Mouse (Mus musculus): Measurements from ENCODE around the gene Tas2r124.

Tas2r124 gene

DNA sequence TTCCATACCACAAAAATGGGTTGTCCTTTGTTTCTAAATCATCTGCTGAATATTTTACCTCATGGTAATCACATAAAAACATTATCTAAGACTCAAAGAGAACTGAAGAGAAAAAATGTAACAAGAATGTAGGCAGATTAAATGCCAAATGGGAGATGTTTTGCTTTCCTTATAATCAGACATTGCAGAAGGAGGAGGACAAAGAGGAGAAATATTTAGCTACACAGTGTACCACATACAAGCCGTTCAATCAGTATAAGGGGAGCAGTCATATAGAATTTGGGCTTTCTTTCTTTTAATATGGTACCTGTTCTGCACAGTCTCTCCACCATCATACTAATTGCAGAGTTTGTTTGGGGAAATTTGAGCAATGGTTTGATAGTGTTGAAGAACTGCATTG lies at the start of gene Tas2r124:
Gene Tas2r124, plus strand, starts transcription at position 301 of the 400 bp plus-strand sequence.
- no peak for DNase-seq

DNA sequence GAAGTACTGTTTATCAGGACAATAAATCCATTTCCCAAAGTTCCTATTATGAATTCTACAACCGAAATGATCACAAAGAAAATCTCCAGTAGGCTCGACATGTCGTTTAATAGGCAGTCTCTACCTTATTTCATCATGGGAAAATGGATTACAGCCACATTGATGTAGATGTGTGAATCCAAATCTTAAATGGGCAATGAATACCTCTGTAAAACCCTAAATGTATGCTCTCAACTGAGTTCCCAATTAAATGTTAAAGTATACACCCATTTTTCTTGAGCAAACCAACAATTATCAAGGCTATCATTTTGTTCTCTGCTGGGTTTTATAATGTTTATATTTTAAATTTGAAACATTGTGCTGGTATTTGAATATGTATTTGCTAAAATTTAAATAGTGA lies 42.7 kb upstream of the Tas2r124 start, which contains the start of gene Tas2r122:
Gene Tas2r122, minus strand, starts transcription at position 101 of the 400 bp plus-strand sequence.
- no peak for DNase-seq

DNA sequence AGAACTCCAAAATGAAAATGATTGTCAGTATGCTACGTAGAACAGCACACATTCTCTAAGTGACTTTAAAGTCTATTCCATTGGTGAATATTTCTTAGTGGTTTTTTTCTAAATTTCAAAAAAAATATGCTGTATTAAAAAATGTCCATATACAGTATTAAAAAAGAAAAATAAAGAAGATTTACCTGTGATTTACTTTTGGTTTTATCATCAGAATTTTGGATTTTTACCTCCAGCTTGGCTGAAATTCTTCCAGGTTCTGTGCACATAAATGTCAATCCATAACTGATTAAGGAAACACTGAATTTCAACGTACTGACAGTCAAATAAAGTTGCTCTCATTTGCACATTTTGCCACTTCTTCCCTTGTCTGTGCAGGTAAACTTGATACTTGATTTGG lies 16.6 kb upstream of the Tas2r124 start, which contains the start of gene Tas2r115:
Gene Tas2r115, minus strand, starts transcription at position 101 of the 400 bp plus-strand sequence.
- no peak for DNase-seq

DNA sequence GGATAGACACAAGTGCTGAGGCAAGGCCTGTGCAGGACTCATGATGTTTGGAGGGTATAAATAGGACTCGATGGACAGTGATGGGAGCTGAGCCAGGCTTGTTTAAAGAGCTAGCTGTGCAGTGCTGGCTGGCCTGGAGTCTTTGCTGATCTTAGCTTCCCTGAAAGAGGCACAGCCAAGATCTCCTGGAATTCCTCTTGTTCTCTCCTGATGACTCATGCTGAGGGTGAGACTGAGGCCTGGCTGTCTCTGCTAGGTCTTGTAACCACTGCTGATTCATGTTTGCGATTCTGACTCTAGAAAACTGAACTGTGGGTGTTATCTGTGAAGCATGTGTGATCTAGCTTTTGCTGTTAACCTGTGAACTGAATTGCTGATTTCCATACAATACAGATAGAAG lies 4.3 kb upstream of the Tas2r124 start:
- DNase-seq, result no peak

DNA sequence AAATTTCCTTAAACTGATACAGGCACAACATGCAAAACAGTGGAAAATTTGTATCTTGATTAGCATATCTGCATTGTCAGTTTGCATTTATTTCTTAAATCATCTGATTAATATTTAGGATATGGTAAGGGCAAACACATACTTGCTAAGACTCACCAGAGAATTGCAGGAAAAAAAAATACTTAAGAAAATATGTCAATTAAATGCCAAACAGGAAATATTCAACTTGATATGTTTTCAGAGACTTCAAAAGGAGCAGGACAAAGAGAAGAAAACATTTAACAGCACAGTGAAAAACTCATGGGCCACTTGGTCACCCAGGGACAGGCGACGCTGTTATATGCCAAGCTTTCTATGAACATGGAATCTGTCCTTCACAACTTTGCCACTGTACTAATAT lies 7.3 kb downstream of the Tas2r124 start, which contains the start of gene Tas2r102:
Gene Tas2r102, plus strand, starts transcription at position 301 of the 400 bp plus-strand sequence.
- DNase-seq, result no peak

DNA sequence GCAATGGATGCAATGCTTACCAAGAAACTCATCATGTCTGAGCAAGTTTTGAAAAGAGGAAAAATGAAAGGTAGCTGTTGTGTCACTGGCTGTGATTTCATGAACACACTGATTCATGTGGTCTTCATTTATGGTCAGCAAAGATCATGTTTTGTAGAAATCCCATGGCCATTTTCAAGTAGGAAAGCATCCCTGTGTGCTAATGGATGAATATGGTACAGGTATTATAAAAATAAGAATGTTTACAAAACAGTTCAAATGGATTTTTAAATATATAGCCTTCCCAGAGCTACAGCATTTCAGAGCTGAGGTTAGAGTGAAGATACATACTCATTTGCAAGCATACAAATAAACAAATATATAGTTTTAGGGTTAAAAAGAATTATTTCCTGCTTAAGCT lies 23.5 kb downstream of the Tas2r124 start, which contains the start of gene Tas2r136:
Gene Tas2r136, minus strand, starts transcription at position 101 of the 400 bp plus-strand sequence.
- no peak for DNase-seq

DNA sequence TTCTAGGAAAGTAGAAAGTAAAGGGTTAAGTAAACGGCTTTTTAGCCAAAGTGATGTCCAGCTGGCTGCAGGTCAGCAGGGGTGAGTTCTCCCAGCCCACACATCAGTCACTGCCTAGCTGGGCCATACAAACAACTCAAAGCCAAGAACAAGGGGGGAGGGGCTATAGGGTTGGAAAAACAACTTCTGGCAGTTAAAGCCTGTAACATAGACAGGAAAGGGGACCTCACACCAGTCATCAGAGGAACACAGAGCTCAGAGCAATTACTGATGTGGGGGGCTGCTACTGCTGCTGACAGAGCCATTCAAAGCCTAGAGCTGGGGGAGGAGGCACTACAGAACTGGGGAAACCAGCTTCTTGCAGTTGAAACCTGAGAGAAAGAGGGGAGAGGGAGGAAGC lies 40.9 kb downstream of the Tas2r124 start:
- DNase-seq, result no peak

DNA sequence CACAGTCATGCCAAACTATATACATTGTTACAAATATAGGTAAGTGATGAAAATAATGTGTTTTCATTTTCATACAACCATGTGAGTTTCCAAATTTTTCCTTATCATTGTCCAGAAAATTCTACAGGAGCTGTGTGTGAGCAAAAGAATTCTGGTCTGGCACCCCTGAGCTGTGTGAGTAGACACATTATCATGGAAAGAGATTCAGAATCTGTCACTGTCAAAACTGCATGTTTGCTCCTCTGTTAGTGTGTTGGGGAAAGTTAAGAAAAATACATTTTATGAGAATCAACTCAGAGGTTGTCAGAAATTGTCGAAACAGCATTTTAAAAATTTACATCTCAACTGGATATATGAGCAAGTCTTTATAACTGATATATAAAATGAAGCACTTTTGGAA lies 48.0 kb downstream of the Tas2r124 start, which contains the start of gene Tas2r117:
Gene Tas2r117, plus strand, starts transcription at position 301 of the 400 bp plus-strand sequence.
- DNase-seq, result no peak
